Mouse (Mus musculus): ENCODE results near the gene Cbx2. TPM values are rescaled to one million over a fixed set of nuclear protein-coding genes. Genes with fewer than 3 reads are reported as not detected.

The Cbx2 gene
- polyA plus RNA-seq, 1 experiment from 2014 or later = 1.9 TPM

DNA sequence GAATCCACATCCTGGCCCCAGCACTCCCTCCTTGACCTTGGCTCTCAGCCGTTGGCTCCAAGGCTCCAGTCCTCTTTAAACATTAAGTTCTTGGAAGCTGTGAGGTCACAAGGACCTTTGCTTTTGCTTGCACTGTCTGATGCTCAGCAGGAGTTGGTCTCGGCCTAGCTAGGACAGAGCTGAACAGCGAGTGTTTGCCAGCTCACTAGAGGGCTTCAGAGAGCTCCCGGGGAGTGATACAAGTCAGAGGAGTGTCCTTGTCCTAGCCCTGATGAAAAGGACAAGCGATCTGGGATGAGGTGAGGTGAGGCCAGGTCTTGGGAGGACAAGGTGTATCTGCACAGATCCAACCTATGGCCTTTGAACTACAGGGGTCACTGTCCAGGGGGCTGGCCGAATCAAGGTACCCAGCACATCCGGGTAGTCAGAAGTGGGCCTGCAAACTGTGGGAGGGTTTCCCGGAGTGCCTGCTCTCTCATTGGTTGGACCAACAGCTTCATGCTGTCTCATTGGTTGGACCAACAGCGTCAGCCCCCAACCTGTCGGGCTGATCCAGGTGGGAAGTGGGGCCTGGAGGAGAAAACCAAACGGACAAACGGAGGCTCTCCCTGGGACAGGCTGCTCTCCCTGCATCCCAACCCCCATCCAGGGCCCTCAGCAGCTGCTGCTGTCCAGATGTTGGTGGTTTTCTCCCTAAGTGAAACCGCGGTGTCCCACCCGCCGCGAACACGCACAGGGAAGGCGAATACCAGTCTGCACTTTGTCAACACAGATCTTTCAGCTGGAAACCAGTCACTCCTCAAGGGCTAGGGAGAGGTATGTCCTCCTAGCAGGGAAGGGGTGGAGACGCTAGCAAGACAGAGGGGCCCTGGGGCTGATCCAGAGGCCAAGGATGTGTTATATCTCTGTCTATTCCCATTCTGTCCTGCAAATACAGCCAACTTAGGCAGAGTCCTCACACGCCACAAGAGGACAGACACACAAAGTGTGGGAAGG is 15.0 kb upstream of the Cbx2 start:
- peak; percentile 87 for ATAC-seq
- H3K4me3 ChIP-seq (ENCODE audit: low read depth, low read length) = 0 out of 2 replicates have a peak overlapping the region, but pooled peaks have one; percentile 19
- no peak overlapping the region for H3K27ac ChIP-seq (ENCODE audit: low read depth)
- TF ChIP-seq CTCF (IDR thresholded peaks at IDR 0.05; ENCODE audit: low read depth) = no peak
- no peak for TF ChIP-seq EP300 (IDR thresholded peaks at IDR 0.05; ENCODE audit: low read depth)
- DNase-seq = peak; percentile 35
- 25% methylated on average over 21 of the region's 21 CpGs for WGBS (ENCODE audit: insufficient replicate concordance)
- H3K4me2 ChIP-seq (ENCODE audit: low read depth, low read length) = peak overlapping the region; percentile 48
- no peaks in the 10 kb centered on the region for H3K4me1 ChIP-seq (ENCODE audit: insufficient read depth)
- no peak overlapping the region for H3K9ac ChIP-seq (replicated peaks)
- H3K9me3 ChIP-seq (ENCODE audit: low read length) = no peaks in the 10 kb centered on the region
- no peaks in the 10 kb centered on the region for H3K36me3 ChIP-seq (replicated peaks; ENCODE audit: insufficient read depth, low read length)
- no peaks in the 10 kb centered on the region for H3K27me3 ChIP-seq (ENCODE audit: insufficient read depth, low read length)

DNA sequence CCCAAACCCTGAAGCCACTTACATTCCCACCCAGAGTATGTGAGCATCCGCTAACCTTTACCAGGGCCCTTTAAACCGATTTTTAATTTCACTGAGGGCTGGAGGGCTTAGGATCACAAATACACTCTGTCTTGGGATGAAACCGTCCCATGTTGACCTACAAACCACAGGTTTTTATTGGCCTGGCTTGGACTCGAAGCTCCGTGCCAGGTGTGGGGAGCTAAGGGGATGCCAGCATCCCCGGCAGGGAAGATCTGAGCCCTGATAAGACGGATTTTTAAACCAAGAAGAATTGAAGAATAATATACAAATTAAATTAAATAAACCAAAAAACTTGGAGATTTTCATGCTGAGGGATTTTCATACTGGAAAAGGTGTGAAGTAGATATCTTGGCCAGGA is 8.3 kb upstream of the Cbx2 start:
- WGBS (ENCODE audit: insufficient replicate concordance) = 70% methylated on average over 7 of the region's 7 CpGs
- no peaks in the 10 kb centered on the region for H3K4me1 ChIP-seq (ENCODE audit: insufficient read depth)
- no peak overlapping the region for H3K9ac ChIP-seq (replicated peaks)
- TF ChIP-seq EP300 (IDR thresholded peaks at IDR 0.05; ENCODE audit: low read depth) (no peak), CTCF (IDR thresholded peaks at IDR 0.05; ENCODE audit: low read depth) (no peak)
- DNase-seq (no peak), ATAC-seq (no peak)
- no peaks in the 10 kb centered on the region for H3K36me3 ChIP-seq (replicated peaks; ENCODE audit: insufficient read depth, low read length)
- no peak overlapping the region for H3K27ac ChIP-seq (ENCODE audit: low read depth)
- no peaks in the 10 kb centered on the region for H3K9me3 ChIP-seq (ENCODE audit: low read length)
- no peak overlapping the region for H3K4me3 ChIP-seq (ENCODE audit: low read depth, low read length)
- no peak overlapping the region for H3K4me2 ChIP-seq (ENCODE audit: low read depth, low read length)
- 0 out of 2 replicates have a peak, but pooled peaks cover 2% of the 10 kb centered on the region for H3K27me3 ChIP-seq (ENCODE audit: insufficient read depth, low read length)

GRCm38 (mm10) chr11:119017506-119017905 is 5.3 kb upstream of the Cbx2 start:
- Histone ChIP-seq H3K4me3 (ENCODE audit: low read depth, low read length) (no peak overlapping the region), H3K27ac (ENCODE audit: low read depth) (no peak overlapping the region), H3K9me3 (ENCODE audit: low read length) (no peaks in the 10 kb centered on the region), H3K27me3 (ENCODE audit: insufficient read depth, low read length) (peaks cover 32% of the 10 kb centered on the region), H3K9ac (replicated peaks) (no peak overlapping the region), H3K36me3 (replicated peaks; ENCODE audit: insufficient read depth, low read length) (no peaks in the 10 kb centered on the region), H3K4me2 (ENCODE audit: low read depth, low read length) (no peak overlapping the region), H3K4me1 (ENCODE audit: insufficient read depth) (peaks cover 3% of the 10 kb centered on the region; the same call in 1 of the 2 replicates)
- TF ChIP-seq EP300 (IDR thresholded peaks at IDR 0.05; ENCODE audit: low read depth) (no peak), CTCF (IDR thresholded peaks at IDR 0.05; ENCODE audit: low read depth) (no peak)
- 79% methylated on average over 7 of the region's 7 CpGs for WGBS (ENCODE audit: insufficient replicate concordance)
- no peak for ATAC-seq
- no peak for DNase-seq

DNA sequence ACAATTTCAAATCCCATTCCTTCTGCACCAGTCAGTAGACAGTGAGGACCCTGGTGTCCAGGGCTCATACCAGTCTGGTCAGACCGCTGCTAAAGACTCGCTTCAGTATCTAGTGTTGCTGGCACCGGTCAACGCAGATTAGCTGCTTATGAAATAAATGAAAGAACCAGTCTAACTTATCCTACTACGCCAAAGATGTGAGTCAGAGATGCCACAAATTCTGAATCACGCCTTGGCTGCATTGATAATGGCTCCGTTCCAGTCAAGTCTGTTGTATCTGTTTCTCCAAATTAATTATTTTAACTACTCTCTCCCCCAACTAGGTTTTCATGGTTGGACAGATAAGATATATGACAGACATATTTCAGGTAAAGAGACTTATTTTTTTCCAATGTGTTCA is 1.6 kb upstream of the Cbx2 start:
- Histone ChIP-seq H3K27me3 (ENCODE audit: insufficient read depth, low read length) (peaks cover 37% of the 10 kb centered on the region), H3K4me1 (ENCODE audit: insufficient read depth) (peaks cover 14% of the 10 kb centered on the region), H3K27ac (ENCODE audit: low read depth) (no peak overlapping the region), H3K9ac (replicated peaks) (no peak overlapping the region), H3K9me3 (ENCODE audit: low read length) (no peaks in the 10 kb centered on the region), H3K4me2 (ENCODE audit: low read depth, low read length) (no peak overlapping the region), H3K4me3 (ENCODE audit: low read depth, low read length) (no peak overlapping the region), H3K36me3 (replicated peaks; ENCODE audit: insufficient read depth, low read length) (no peaks in the 10 kb centered on the region)
- 76% methylated on average over 7 of the region's 7 CpGs for WGBS (ENCODE audit: insufficient replicate concordance)
- DNase-seq (no peak), ATAC-seq (no peak)
- TF ChIP-seq EP300 (IDR thresholded peaks at IDR 0.05; ENCODE audit: low read depth) (no peak), CTCF (IDR thresholded peaks at IDR 0.05; ENCODE audit: low read depth) (no peak)

DNA sequence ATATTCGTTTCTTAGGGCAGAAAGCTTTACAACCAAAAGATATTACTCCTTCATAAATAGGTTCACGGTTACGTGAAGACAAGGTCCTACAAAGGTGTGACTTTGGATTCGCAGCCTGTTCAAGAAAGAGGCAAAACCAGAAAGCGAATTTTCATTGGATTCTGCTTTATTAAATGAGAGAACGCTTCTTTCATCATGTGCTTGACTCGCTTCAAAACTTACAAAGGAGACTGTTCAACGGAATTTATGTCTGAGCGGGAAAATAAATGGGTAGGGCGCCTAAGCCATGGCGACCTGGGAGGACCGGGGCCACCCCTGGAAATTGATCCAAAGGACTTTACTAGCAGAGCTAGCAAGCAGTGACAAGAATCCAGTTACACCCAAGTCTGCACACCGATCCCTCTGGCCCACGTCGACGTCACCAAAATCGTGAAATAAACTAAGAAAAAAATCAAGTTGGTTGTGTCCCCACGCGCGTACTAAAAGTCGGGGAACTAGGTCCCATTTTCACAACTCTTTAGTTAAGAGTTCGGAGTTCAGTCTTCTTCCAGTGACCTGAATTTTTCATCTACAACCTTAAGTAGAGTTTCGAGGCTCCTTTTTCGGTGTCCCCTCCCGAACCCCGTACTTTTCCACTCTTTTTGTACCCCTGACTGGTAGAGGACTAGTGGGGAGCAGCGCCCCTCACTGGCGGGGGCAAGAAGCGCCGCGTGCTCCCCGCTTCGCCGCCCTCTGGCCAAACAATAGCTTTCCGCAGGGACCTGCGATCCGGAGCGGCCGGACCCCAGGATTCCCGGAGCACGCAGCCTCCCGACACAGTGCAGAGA is 481 bp upstream of the Cbx2 start:
- no peak overlapping the region; the same call in 1 of the 2 replicates for H3K9ac ChIP-seq (replicated peaks)

DNA sequence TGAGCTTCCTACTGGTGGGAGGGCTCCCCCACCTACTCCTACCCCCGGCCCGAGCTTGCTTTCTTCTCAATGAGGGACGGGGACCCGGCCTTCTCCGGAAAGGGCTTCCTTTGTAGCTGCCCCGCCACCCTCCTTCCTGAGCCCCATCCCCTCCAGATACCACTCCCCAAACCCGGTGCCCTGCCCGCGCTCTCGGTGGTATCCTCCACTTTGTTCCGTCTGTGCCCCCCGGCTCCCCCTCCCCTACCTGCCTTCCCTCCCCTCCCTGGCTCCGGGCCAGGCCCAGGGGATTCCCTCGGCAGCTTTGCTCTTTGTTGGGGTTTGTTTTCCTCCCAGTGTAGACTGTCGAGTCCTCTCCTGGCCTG is 836 bp downstream of the Cbx2 start:
- DNase-seq (no peak), ATAC-seq (no peak)
- Histone ChIP-seq H3K9ac (replicated peaks) (peak overlapping the region; percentile 71), H3K4me1 (ENCODE audit: insufficient read depth) (peaks cover 14% of the 10 kb centered on the region), H3K4me2 (ENCODE audit: low read depth, low read length) (peak overlapping the region; percentile 95), H3K36me3 (replicated peaks; ENCODE audit: insufficient read depth, low read length) (0 out of 2 replicates have a peak, but pooled peaks cover 3% of the 10 kb centered on the region), H3K27me3 (ENCODE audit: insufficient read depth, low read length) (peaks cover 37% of the 10 kb centered on the region), H3K4me3 (ENCODE audit: low read depth, low read length) (peak overlapping the region; percentile 70), H3K27ac (ENCODE audit: low read depth) (no peak overlapping the region; the same call in 1 of the 2 replicates), H3K9me3 (ENCODE audit: low read length) (no peaks in the 10 kb centered on the region)
- WGBS (ENCODE audit: insufficient replicate concordance) = 2% methylated on average over 15 of the region's 15 CpGs
- TF ChIP-seq EP300 (IDR thresholded peaks at IDR 0.05; ENCODE audit: low read depth) = no peak
- TF ChIP-seq CTCF (IDR thresholded peaks at IDR 0.05; ENCODE audit: low read depth) = no peak

More for the DNA sequence above, 481 bp upstream of the Cbx2 start:
- peak overlapping the region; percentile 70 for H3K4me3 ChIP-seq (ENCODE audit: low read depth, low read length)
- peak overlapping the region; percentile 48; the same call in 1 of the 2 replicates for H3K27ac ChIP-seq (ENCODE audit: low read depth)
- 7% methylated on average over 42 of the region's 42 CpGs for WGBS (ENCODE audit: insufficient replicate concordance)
- peak overlapping the region; percentile 95 for H3K4me2 ChIP-seq (ENCODE audit: low read depth, low read length)
- TF ChIP-seq CTCF (IDR thresholded peaks at IDR 0.05; ENCODE audit: low read depth) (peak; percentile 53), EP300 (IDR thresholded peaks at IDR 0.05; ENCODE audit: low read depth) (no peak)
- H3K9me3 ChIP-seq (ENCODE audit: low read length) = no peaks in the 10 kb centered on the region
- ATAC-seq = no peak
- no peak for DNase-seq
- peaks cover 14% of the 10 kb centered on the region for H3K4me1 ChIP-seq (ENCODE audit: insufficient read depth)
- no peaks in the 10 kb centered on the region for H3K36me3 ChIP-seq (replicated peaks; ENCODE audit: insufficient read depth, low read length)
- peaks cover 37% of the 10 kb centered on the region for H3K27me3 ChIP-seq (ENCODE audit: insufficient read depth, low read length)
